Mouse (Mus musculus) macrophage (primary cell): Measurements from ENCODE around the gene Fzd5. TPM values are rescaled to one million over a fixed set of nuclear protein-coding genes. Genes with fewer than 3 reads are reported as not detected.

ENCODE experiments used
- H3K27ac ChIP-seq: fragments of 350-480 bp; formaldehyde crosslinking; 2 replicates; pipeline ENCODE4 v1.9.0; 2021
- H3K36me3 ChIP-seq: fragments of 350-480 bp; formaldehyde crosslinking; 2 replicates; pipeline ENCODE4 v1.9.0; 2021; ENCODE audit errors: inconsistent target
- H3K4me3 ChIP-seq: fragments of 350-480 bp; formaldehyde crosslinking; 2 replicates; pipeline ENCODE4 v1.9.0; 2021; ENCODE audit errors: inconsistent target
- H3K79me2 ChIP-seq: fragments of 350-480 bp; formaldehyde crosslinking; 2 replicates; pipeline ENCODE4 v1.9.0; 2021; ENCODE audit errors: inconsistent target
- WGBS: methylation state at CpG from one replicate; pipeline ENCODE4 v1.1.7; 2026; ENCODE audit warnings: inconsistent platforms; ENCODE audit not compliant: missing documents; 5-methylcytosine and 5-hydroxymethylcytosine counted together
- polyA plus RNA-seq: library from polyadenylated mRNA; stranded (reverse); fragments of 250-400 nt; gene quantifications from 3 replicates; pipeline ENCODE4 v1.2.4, GENCODE M21; 2018; ENCODE audit warnings: inconsistent platforms

The Fzd5 gene
- polyA plus RNA-seq, 1 experiment from 2014 or later: 2.5 TPM

DNA sequence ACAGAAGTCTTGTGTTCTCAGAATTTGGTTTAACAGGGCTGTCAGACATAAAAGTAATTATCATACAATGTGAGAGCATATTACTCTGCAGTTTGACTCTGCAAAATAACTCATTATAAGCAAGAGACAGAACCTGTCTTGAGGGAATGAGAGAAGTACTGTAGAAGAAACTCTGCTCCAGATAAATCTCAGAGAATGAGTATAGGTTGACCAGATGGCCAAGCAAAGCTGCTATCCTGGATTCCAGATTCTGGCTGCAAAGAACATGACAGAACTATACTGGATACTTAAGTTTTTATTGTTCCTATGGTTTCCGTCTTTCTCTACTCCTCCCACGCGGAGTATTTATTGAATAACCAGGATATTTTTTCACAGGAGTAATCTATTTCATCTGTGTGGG lies 54.5 kb downstream of the Fzd5 start:
- Histone ChIP-seq H3K79me2 (no peaks in the 10 kb centered on the region), H3K27ac (no peak overlapping the region), H3K36me3 (no peaks in the 10 kb centered on the region), H3K4me3 (no peak overlapping the region)
- 98% methylated on average over 3 of the region's 3 CpGs for WGBS

GRCm38 (mm10) chr1:64681499-64681898 lies 56.1 kb downstream of the Fzd5 start:
- H3K79me2 ChIP-seq: no peaks in the 10 kb centered on the region
- H3K36me3 ChIP-seq: no peaks in the 10 kb centered on the region
- H3K4me3 ChIP-seq: no peak overlapping the region
- H3K27ac ChIP-seq: no peak overlapping the region
- WGBS: 100% methylated on average over 3 of the region's 3 CpGs

Other genes starting within 250 kb of the Fzd5 start
- 14.6 to 16.5 TPM (median 16.4 TPM) in 3 replicates for gene Creb1, start 205.1 kb downstream of the Fzd5 start, polyA plus RNA-seq
- gene Mettl21a, start 120.5 kb downstream of the Fzd5 start, polyA plus RNA-seq: 8.8 to 18.0 TPM (median 12.8 TPM) in 3 replicates
- 8.3 to 14.0 TPM (median 12.2 TPM) in 3 replicates for gene Ccnyl1, start 47.3 kb downstream of the Fzd5 start, polyA plus RNA-seq
- 16.0 to 20.6 TPM (median 16.8 TPM) in 3 replicates for gene Plekhm3, start 219.1 kb upstream of the Fzd5 start, polyA plus RNA-seq